Mouse (Mus musculus) c-Kit-positive CD71-positive TER-119-positive erythroid progenitor cells, embryonic 14.5 days (primary cell): ENCODE data around the gene Zfp148.

Source experiments
- DNase-seq: peaks from one replicate; pipeline ENCODE4 v3.0.0-alpha.2; 2013; ENCODE audit warnings: low spot score

The Zfp148 gene

GRCm38 (mm10) chr16:33379944-33380881 lies at the start of gene Zfp148:
Gene Zfp148 (plus strand): TSS chr16:33380836.
- peak; percentile 84 for DNase-seq

GRCm38 (mm10) chr16:33333015-33333414 lies 47.6 kb upstream of the Zfp148 start:
- no peak for DNase-seq

- DNase-seq = no peak
Observed at GRCm38 (mm10) chr16:33337177-33337576, 43.5 kb upstream of the Zfp148 start.

- DNase-seq = no peak
Observed at GRCm38 (mm10) chr16:33337681-33338080, 43.0 kb upstream of the Zfp148 start.

GRCm38 (mm10) chr16:33338492-33338891 lies 42.1 kb upstream of the Zfp148 start:
- no peak for DNase-seq

- DNase-seq = no peak
Observed at GRCm38 (mm10) chr16:33339476-33339875, 41.2 kb upstream of the Zfp148 start.

- no peak for DNase-seq
Observed at GRCm38 (mm10) chr16:33342356-33342755, 38.3 kb upstream of the Zfp148 start.

GRCm38 (mm10) chr16:33343106-33343505 lies 37.5 kb upstream of the Zfp148 start:
- no peak for DNase-seq

- no peak for DNase-seq
Observed at GRCm38 (mm10) chr16:33343601-33344000, 37.0 kb upstream of the Zfp148 start.

- no peak for DNase-seq
Observed at GRCm38 (mm10) chr16:33344379-33344778, 36.3 kb upstream of the Zfp148 start.

- DNase-seq = no peak
Observed at GRCm38 (mm10) chr16:33344875-33345274, 35.8 kb upstream of the Zfp148 start.

- no peak for DNase-seq
Observed at GRCm38 (mm10) chr16:33346376-33346775, 34.3 kb upstream of the Zfp148 start.

- no peak for DNase-seq
Observed at GRCm38 (mm10) chr16:33347134-33347533, 33.5 kb upstream of the Zfp148 start.

- DNase-seq = no peak
Observed at GRCm38 (mm10) chr16:33357805-33358204, 22.8 kb upstream of the Zfp148 start.

GRCm38 (mm10) chr16:33365772-33366171 lies 14.9 kb upstream of the Zfp148 start:
- no peak for DNase-seq

- DNase-seq = no peak
Observed at GRCm38 (mm10) chr16:33368632-33369031, 12.0 kb upstream of the Zfp148 start.

GRCm38 (mm10) chr16:33370836-33371235 lies 9.8 kb upstream of the Zfp148 start:
- DNase-seq = no peak

GRCm38 (mm10) chr16:33372611-33373010 lies 8.0 kb upstream of the Zfp148 start:
- DNase-seq = no peak

GRCm38 (mm10) chr16:33373326-33373725 lies 7.3 kb upstream of the Zfp148 start:
- no peak for DNase-seq

- no peak for DNase-seq
Observed at GRCm38 (mm10) chr16:33376266-33376665, 4.4 kb upstream of the Zfp148 start.

- no peak for DNase-seq
Observed at GRCm38 (mm10) chr16:33379219-33379943, 1.3 kb upstream of the Zfp148 start.

GRCm38 (mm10) chr16:33380882-33381613 lies 412 bp downstream of the Zfp148 start:
- DNase-seq = peak; percentile 29
